Mouse (Mus musculus) liver, embryonic 16.5 days (tissue): ENCODE measurements around the gene Gm20837. TPM values are rescaled to one million over a fixed set of nuclear protein-coding genes. Genes with fewer than 3 reads are reported as not detected.
"Not testable (repeated sequence)": the region's sequence is repeated elsewhere in the genome, so short reads cannot be mapped to it uniquely, and the experiment has no call there.

Experiments
- ATAC-seq: fragments of 200-750 bp; cut with Nextera tagmentation; 2 replicates; pipeline ENCODE4 v1.8.0; 2017; ENCODE audit warnings: low read depth, mild to moderate bottlenecking, moderate number of reproducible peaks, moderate library complexity
- H3K27ac ChIP-seq: fragments of 300-500 bp; sonication (generic); 2 replicates; pipeline ENCODE4 v1.5.1; 2014; ENCODE audit warnings: mild to moderate bottlenecking, low read length
- H3K27me3 ChIP-seq: fragments of 300-500 bp; sonication (generic); 2 replicates; pipeline ENCODE4 v1.6.1; 2014; ENCODE audit warnings: low read depth, low read length, mixed read lengths; ENCODE audit not compliant: control insufficient read depth, insufficient read depth
- H3K36me3 ChIP-seq: fragments of 300-500 bp; sonication (generic); 2 replicates; pipeline ENCODE4 v1.6.1; 2014; ENCODE audit warnings: mild to moderate bottlenecking; ENCODE audit not compliant: control insufficient read depth, insufficient read depth
- H3K4me1 ChIP-seq: fragments of 300-500 bp; sonication (generic); 2 replicates; pipeline ENCODE4 v1.6.1; 2014; ENCODE audit warnings: low read depth, low read length, mixed read lengths; ENCODE audit not compliant: control insufficient read depth
- H3K4me2 ChIP-seq: fragments of 300-500 bp; sonication (generic); 2 replicates; pipeline ENCODE4 v1.6.1; 2014; ENCODE audit warnings: low read depth, low read length, mixed read lengths
- H3K4me3 ChIP-seq: fragments of 300-500 bp; sonication (generic); 2 replicates; pipeline ENCODE4 v1.5.1; 2014; ENCODE audit warnings: low read depth, mild to moderate bottlenecking, low read length
- H3K9ac ChIP-seq: fragments of 300-500 bp; sonication (generic); 2 replicates; pipeline ENCODE4 v1.6.1; 2014; ENCODE audit warnings: low read depth, low read length
- H3K9me3 ChIP-seq: fragments of 300-500 bp; sonication (generic); replicated peaks from 2 replicates; pipeline ENCODE4 v1.6.1; 2016; ENCODE audit warnings: low read length; ENCODE audit not compliant: control insufficient read depth
- WGBS: fragments of 180-500 bp; shearing (Covaris S2); extraction: QIAGEN DNeasy Blood & Tissue Kit; methylation state at CpG from one replicate; pipeline ENCODE4 v1.1.7; 2014; ENCODE audit not compliant: insufficient replicate concordance; 5-methylcytosine and 5-hydroxymethylcytosine counted together
- polyA plus RNA-seq: library from polyadenylated mRNA; unstranded; fragments of >200 nt; fragmentation: Nextera tagmentation; extraction: Ambion mirVana; gene quantifications from 2 replicates; pipeline ENCODE4 v1.2.1, GENCODE M21; 2015

The Gm20837 gene
- not detected in 2 replicates for polyA plus RNA-seq

- not testable (repeated sequence) for H3K4me3 ChIP-seq, H3K4me2 ChIP-seq, H3K4me1 ChIP-seq, H3K9ac ChIP-seq, H3K9me3 ChIP-seq, ATAC-seq, H3K27me3 ChIP-seq, H3K27ac ChIP-seq, H3K36me3 ChIP-seq
- no CpG with 5 or more reads among the region's 7 CpGs for WGBS
Observed at GRCm38 (mm10) chrY:90400948-90401347, at the start of gene Gm20837. TSS of gene Gm20837 (plus strand) at chrY:90401248.
